Mouse (Mus musculus): ENCODE results near the gene Gm4969.

Gene Gm4969

GRCm38 (mm10) chr7:19094826-19095750 is 23.1 kb downstream of the Gm4969 start:
- Histone ChIP-seq H3K36me3 (ENCODE audit: insufficient read depth, low read length) (peaks cover 22% of the 10 kb centered on the region), H3K4me3 (replicated peaks; ENCODE audit: low read length) (peak overlapping the region; percentile 83), H3K4me1 (replicated peaks; ENCODE audit: low read depth, low read length) (peaks cover 67% of the 10 kb centered on the region), H3K9me3 (ENCODE audit: low read length) (no peaks in the 10 kb centered on the region), H3K27me3 (ENCODE audit: insufficient read depth, low read length) (peaks cover 73% of the 10 kb centered on the region)
- TF ChIP-seq POU5F1 (IDR thresholded peaks at IDR 0.05; ENCODE audit: borderline replicate concordance, low read length), result no peak
- TF ChIP-seq NANOG (IDR thresholded peaks at IDR 0.05; ENCODE audit: borderline replicate concordance, low read length), result no peak
- TF ChIP-seq CTCF (conservative IDR thresholded peaks at IDR 0.05; ENCODE audit: low read length), result no peak

DNA sequence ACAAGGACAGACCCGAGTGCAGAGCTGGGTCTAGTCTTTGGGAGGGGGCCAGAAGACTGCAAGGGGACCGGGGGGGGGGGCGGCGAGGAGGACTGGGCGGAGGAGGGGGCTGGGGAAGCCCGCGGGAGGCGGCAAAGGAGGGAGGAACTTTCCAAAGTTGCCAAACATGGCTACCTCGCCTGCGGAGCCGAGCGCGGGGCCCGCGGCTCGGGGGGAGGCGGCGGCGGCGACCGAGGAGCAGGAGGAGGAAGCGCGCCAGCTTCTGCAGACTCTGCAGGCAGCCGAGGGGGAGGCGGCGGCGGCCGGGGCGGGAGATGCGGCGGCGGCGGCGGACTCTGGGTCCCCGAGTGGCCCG is 23.7 kb downstream of the Gm4969 start, which contains the start of gene Six5:
Gene Six5, plus strand, starts transcription at position 124 of the 355 bp plus-strand sequence.
- peaks cover 67% of the 10 kb centered on the region for H3K27me3 ChIP-seq (ENCODE audit: insufficient read depth, low read length)
- H3K36me3 ChIP-seq (ENCODE audit: insufficient read depth, low read length), result peaks cover 28% of the 10 kb centered on the region
- TF ChIP-seq POU5F1 (IDR thresholded peaks at IDR 0.05; ENCODE audit: borderline replicate concordance, low read length), result no peak
- no peak for TF ChIP-seq CTCF (conservative IDR thresholded peaks at IDR 0.05; ENCODE audit: low read length)
- TF ChIP-seq NANOG (IDR thresholded peaks at IDR 0.05; ENCODE audit: borderline replicate concordance, low read length), result no peak
- peaks cover 67% of the 10 kb centered on the region for H3K4me1 ChIP-seq (replicated peaks; ENCODE audit: low read depth, low read length)
- H3K9me3 ChIP-seq (ENCODE audit: low read length), result no peaks in the 10 kb centered on the region
- H3K4me3 ChIP-seq (replicated peaks; ENCODE audit: low read length), result peak within 1 kb of the TSS; percentile 83

- peak overlapping the region; percentile 83 for H3K4me3 ChIP-seq (replicated peaks; ENCODE audit: low read length)
- H3K36me3 ChIP-seq (ENCODE audit: insufficient read depth, low read length), result peaks cover 33% of the 10 kb centered on the region
- no peak for TF ChIP-seq POU5F1 (IDR thresholded peaks at IDR 0.05; ENCODE audit: borderline replicate concordance, low read length)
- TF ChIP-seq NANOG (IDR thresholded peaks at IDR 0.05; ENCODE audit: borderline replicate concordance, low read length), result no peak
- TF ChIP-seq CTCF (conservative IDR thresholded peaks at IDR 0.05; ENCODE audit: low read length), result no peak
- H3K27me3 ChIP-seq (ENCODE audit: insufficient read depth, low read length), result peaks cover 61% of the 10 kb centered on the region
- no peaks in the 10 kb centered on the region for H3K9me3 ChIP-seq (ENCODE audit: low read length)
- H3K4me1 ChIP-seq (replicated peaks; ENCODE audit: low read depth, low read length), result peaks cover 66% of the 10 kb centered on the region
Measured at GRCm38 (mm10) chr7:19093537-19094385, 24.4 kb downstream of the Gm4969 start.

GRCm38 (mm10) chr7:19093174-19093521 is 25.0 kb downstream of the Gm4969 start:
- TF ChIP-seq POU5F1 (IDR thresholded peaks at IDR 0.05; ENCODE audit: borderline replicate concordance, low read length) (no peak), CTCF (conservative IDR thresholded peaks at IDR 0.05; ENCODE audit: low read length) (peak; percentile 47), NANOG (IDR thresholded peaks at IDR 0.05; ENCODE audit: borderline replicate concordance, low read length) (no peak)
- Histone ChIP-seq H3K27me3 (ENCODE audit: insufficient read depth, low read length) (peaks cover 57% of the 10 kb centered on the region), H3K9me3 (ENCODE audit: low read length) (no peaks in the 10 kb centered on the region), H3K36me3 (ENCODE audit: insufficient read depth, low read length) (peaks cover 39% of the 10 kb centered on the region), H3K4me3 (replicated peaks; ENCODE audit: low read length) (peak overlapping the region; percentile 83), H3K4me1 (replicated peaks; ENCODE audit: low read depth, low read length) (peaks cover 70% of the 10 kb centered on the region)

GRCm38 (mm10) chr7:19092381-19093173 is 25.6 kb downstream of the Gm4969 start:
- H3K4me3 ChIP-seq (replicated peaks; ENCODE audit: low read length), result peak overlapping the region; percentile 83
- TF ChIP-seq POU5F1 (IDR thresholded peaks at IDR 0.05; ENCODE audit: borderline replicate concordance, low read length) (no peak), NANOG (IDR thresholded peaks at IDR 0.05; ENCODE audit: borderline replicate concordance, low read length) (no peak), CTCF (conservative IDR thresholded peaks at IDR 0.05; ENCODE audit: low read length) (no peak)
- H3K27me3 ChIP-seq (ENCODE audit: insufficient read depth, low read length), result peaks cover 51% of the 10 kb centered on the region

DNA sequence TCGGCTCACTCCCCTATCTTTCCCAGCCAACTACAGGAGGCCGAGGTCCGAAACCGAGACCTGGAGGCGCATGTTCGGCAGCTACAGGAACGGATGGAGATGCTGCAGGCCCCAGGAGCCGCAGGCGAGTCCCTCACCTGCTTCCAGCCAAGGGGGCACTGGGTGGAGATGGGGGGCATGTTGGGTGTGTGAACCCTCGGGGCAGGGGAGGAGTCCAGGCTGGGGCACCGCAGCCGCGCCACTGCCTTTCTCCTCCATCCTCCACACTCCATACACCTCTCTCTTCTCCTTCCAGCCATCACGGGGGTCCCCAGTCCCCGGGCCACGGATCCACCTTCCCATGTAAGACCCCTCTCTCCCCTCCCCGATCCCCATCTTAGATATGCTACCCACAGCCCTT is 26.3 kb downstream of the Gm4969 start:
- Histone ChIP-seq H3K36me3 (ENCODE audit: insufficient read depth, low read length) (peaks cover 50% of the 10 kb centered on the region), H3K4me3 (replicated peaks; ENCODE audit: low read length) (peak overlapping the region; percentile 83)
- TF ChIP-seq POU5F1 (IDR thresholded peaks at IDR 0.05; ENCODE audit: borderline replicate concordance, low read length), result no peak
- TF ChIP-seq NANOG (IDR thresholded peaks at IDR 0.05; ENCODE audit: borderline replicate concordance, low read length), result no peak
- no peak for TF ChIP-seq CTCF (conservative IDR thresholded peaks at IDR 0.05; ENCODE audit: low read length)

More at GRCm38 (mm10) chr7:19092381-19093173, 25.6 kb downstream of the Gm4969 start:
- Histone ChIP-seq H3K4me1 (replicated peaks; ENCODE audit: low read depth, low read length) (peaks cover 76% of the 10 kb centered on the region), H3K9me3 (ENCODE audit: low read length) (no peaks in the 10 kb centered on the region), H3K36me3 (ENCODE audit: insufficient read depth, low read length) (peaks cover 44% of the 10 kb centered on the region)

DNA sequence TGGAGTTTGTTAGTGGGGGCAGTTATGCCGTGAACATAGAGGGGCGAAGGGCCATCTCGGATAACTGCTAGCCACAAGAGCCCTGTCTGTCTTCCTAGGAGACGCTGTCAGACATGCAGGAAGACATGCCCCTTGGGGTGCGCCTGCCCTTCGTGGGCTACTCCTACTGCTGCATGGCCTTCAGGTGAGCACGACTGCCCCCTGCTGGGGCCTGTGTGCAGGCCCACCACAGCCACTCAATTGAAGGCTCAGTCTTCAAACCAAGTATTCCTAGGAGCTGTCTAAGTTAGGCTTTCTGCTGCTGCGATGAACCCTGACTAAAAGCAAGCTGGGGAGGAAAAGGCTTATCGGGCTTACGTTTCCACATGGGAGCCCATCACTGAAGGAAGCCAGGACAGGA is 29.4 kb downstream of the Gm4969 start:
- peaks cover 88% of the 10 kb centered on the region for H3K4me1 ChIP-seq (replicated peaks; ENCODE audit: low read depth, low read length)
- peaks cover 56% of the 10 kb centered on the region for H3K36me3 ChIP-seq (ENCODE audit: insufficient read depth, low read length)
- peak; percentile 86 for TF ChIP-seq CTCF (conservative IDR thresholded peaks at IDR 0.05; ENCODE audit: low read length)
- no peak for TF ChIP-seq NANOG (IDR thresholded peaks at IDR 0.05; ENCODE audit: borderline replicate concordance, low read length)
- no peak for TF ChIP-seq POU5F1 (IDR thresholded peaks at IDR 0.05; ENCODE audit: borderline replicate concordance, low read length)
- H3K4me3 ChIP-seq (replicated peaks; ENCODE audit: low read length), result no peak overlapping the region
- no peaks in the 10 kb centered on the region for H3K9me3 ChIP-seq (ENCODE audit: low read length)
- peaks cover 22% of the 10 kb centered on the region for H3K27me3 ChIP-seq (ENCODE audit: insufficient read depth, low read length)

More for the DNA sequence above, 26.3 kb downstream of the Gm4969 start:
- H3K4me1 ChIP-seq (replicated peaks; ENCODE audit: low read depth, low read length), result peaks cover 78% of the 10 kb centered on the region
- H3K9me3 ChIP-seq (ENCODE audit: low read length), result no peaks in the 10 kb centered on the region
- H3K27me3 ChIP-seq (ENCODE audit: insufficient read depth, low read length), result peaks cover 44% of the 10 kb centered on the region
